Mouse (Mus musculus) liver, embryonic 16.5 days (tissue): ENCODE data around the gene Ceacam2. TPM values are rescaled to one million over a fixed set of nuclear protein-coding genes. Genes with fewer than 3 reads are reported as not detected.
A peak's percentile ranks its signal among the peaks of the same experiment; 100 is the strongest.
"Not testable (repeated sequence)": the region's sequence is repeated elsewhere in the genome, so short reads cannot be mapped to it uniquely, and the experiment has no call there.

Experiments used
- ATAC-seq: fragments of 200-750 bp; cut with Nextera tagmentation; 2 replicates; pipeline ENCODE4 v1.8.0; 2017; ENCODE audit warnings: low read depth, mild to moderate bottlenecking, moderate number of reproducible peaks, moderate library complexity
- H3K27ac ChIP-seq: fragments of 300-500 bp; sonication (generic); 2 replicates; pipeline ENCODE4 v1.5.1; 2014; ENCODE audit warnings: mild to moderate bottlenecking, low read length
- H3K27me3 ChIP-seq: fragments of 300-500 bp; sonication (generic); 2 replicates; pipeline ENCODE4 v1.6.1; 2014; ENCODE audit warnings: low read depth, low read length, mixed read lengths; ENCODE audit not compliant: control insufficient read depth, insufficient read depth
- H3K36me3 ChIP-seq: fragments of 300-500 bp; sonication (generic); 2 replicates; pipeline ENCODE4 v1.6.1; 2014; ENCODE audit warnings: mild to moderate bottlenecking; ENCODE audit not compliant: control insufficient read depth, insufficient read depth
- H3K4me1 ChIP-seq: fragments of 300-500 bp; sonication (generic); 2 replicates; pipeline ENCODE4 v1.6.1; 2014; ENCODE audit warnings: low read depth, low read length, mixed read lengths; ENCODE audit not compliant: control insufficient read depth
- H3K4me2 ChIP-seq: fragments of 300-500 bp; sonication (generic); 2 replicates; pipeline ENCODE4 v1.6.1; 2014; ENCODE audit warnings: low read depth, low read length, mixed read lengths
- H3K4me3 ChIP-seq: fragments of 300-500 bp; sonication (generic); 2 replicates; pipeline ENCODE4 v1.5.1; 2014; ENCODE audit warnings: low read depth, mild to moderate bottlenecking, low read length
- H3K9ac ChIP-seq: fragments of 300-500 bp; sonication (generic); 2 replicates; pipeline ENCODE4 v1.6.1; 2014; ENCODE audit warnings: low read depth, low read length
- H3K9me3 ChIP-seq: fragments of 300-500 bp; sonication (generic); replicated peaks from 2 replicates; pipeline ENCODE4 v1.6.1; 2016; ENCODE audit warnings: low read length; ENCODE audit not compliant: control insufficient read depth
- WGBS: fragments of 180-500 bp; shearing (Covaris S2); extraction: QIAGEN DNeasy Blood & Tissue Kit; methylation state at CpG from one replicate; pipeline ENCODE4 v1.1.7; 2014; ENCODE audit not compliant: insufficient replicate concordance; 5-methylcytosine and 5-hydroxymethylcytosine counted together
- polyA plus RNA-seq: library from polyadenylated mRNA; unstranded; fragments of >200 nt; fragmentation: Nextera tagmentation; extraction: Ambion mirVana; gene quantifications from 2 replicates; pipeline ENCODE4 v1.2.1, GENCODE M21; 2015

The Ceacam2 gene
- polyA plus RNA-seq = not detected in 2 replicates

GRCm38 (mm10) chr7:25539376-25539907 is at the start of gene Ceacam2:
TSS of gene Ceacam2 (minus strand) at chr7:25539857.
- not testable (repeated sequence) for ATAC-seq, H3K4me1 ChIP-seq, H3K9me3 ChIP-seq, H3K27ac ChIP-seq, H3K27me3 ChIP-seq, H3K36me3 ChIP-seq, H3K9ac ChIP-seq, H3K4me3 ChIP-seq, H3K4me2 ChIP-seq
- WGBS = 27% methylated on average over 3 of the region's 3 CpGs

GRCm38 (mm10) chr7:25585351-25586204 is 45.9 kb upstream of the Ceacam2 start:
- Histone ChIP-seq H3K4me3 (no peak overlapping the region), H3K36me3 (no peaks in the 10 kb centered on the region), H3K9me3 (no peaks in the 10 kb centered on the region), H3K4me1 (no peaks in the 10 kb centered on the region), H3K9ac (no peak overlapping the region), H3K27ac (no peak overlapping the region), H3K27me3 (no peaks in the 10 kb centered on the region), H3K4me2 (no peak overlapping the region)
- ATAC-seq = no peak
- WGBS = 62% methylated on average over 9 of the region's 9 CpGs

GRCm38 (mm10) chr7:25584651-25585050 is 45.0 kb upstream of the Ceacam2 start:
- Histone ChIP-seq H3K9ac (no peak overlapping the region), H3K36me3 (no peaks in the 10 kb centered on the region), H3K4me1 (no peaks in the 10 kb centered on the region), H3K9me3 (no peaks in the 10 kb centered on the region), H3K27ac (no peak overlapping the region), H3K4me2 (no peak overlapping the region), H3K27me3 (no peaks in the 10 kb centered on the region), H3K4me3 (no peak overlapping the region)
- no peak for ATAC-seq
- 65% methylated on average over 5 of the region's 5 CpGs for WGBS

DNA sequence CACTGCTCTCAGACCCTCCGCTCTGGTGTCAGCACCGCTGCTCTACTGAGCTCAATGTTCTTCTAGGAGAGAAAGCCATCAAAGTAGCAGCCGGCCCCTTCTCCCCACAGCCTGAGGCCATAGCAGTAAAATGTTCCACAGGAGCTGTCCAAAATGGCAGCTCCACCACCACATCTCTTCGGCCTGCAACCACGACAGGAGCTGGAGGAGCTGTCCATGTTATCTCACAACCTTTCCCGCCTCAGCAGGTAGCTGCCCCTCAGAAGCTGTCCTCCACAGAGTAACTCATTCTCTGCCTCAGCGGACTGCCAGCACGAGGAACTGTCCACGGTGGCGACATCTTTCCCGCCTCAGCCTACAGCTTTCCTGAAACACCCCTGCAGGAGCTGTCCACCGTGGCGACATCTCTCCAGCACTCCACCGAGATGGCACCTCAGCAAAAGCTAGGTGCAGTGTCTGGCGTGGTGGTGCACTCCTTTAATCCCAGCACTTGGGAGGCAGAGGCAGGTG is 42.7 kb upstream of the Ceacam2 start:
- Histone ChIP-seq H3K36me3 (no peaks in the 10 kb centered on the region), H3K9me3 (no peaks in the 10 kb centered on the region), H3K4me2 (no peak overlapping the region), H3K9ac (no peak overlapping the region), H3K4me1 (no peaks in the 10 kb centered on the region), H3K27me3 (no peaks in the 10 kb centered on the region), H3K27ac (no peak overlapping the region), H3K4me3 (no peak overlapping the region)
- 62% methylated on average over 15 of the region's 15 CpGs for WGBS
- no peak for ATAC-seq

DNA sequence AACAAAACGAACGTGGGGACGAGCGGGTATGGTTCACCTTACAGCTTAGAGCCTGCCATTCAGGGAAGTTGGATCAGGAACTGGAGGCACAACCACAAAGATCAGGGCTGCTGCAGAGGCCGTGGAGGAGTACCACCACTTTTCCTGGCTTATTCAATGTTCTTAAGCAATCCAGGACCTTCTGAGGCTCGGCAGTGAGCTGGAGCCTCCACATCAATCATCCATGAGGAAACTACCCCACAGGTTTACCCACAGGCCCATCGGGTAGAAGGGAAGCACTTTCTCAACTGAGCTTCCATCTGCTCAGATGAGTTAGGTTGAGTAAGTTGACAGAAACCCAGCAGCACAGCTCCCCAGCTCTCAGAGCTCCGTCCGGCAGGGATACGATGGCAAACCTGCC is 39.8 kb upstream of the Ceacam2 start:
- H3K4me1 ChIP-seq = peaks cover 3% of the 10 kb centered on the region
- ATAC-seq = no peak
- WGBS = 50% methylated on average over 10 of the region's 10 CpGs
- H3K27me3 ChIP-seq = no peaks in the 10 kb centered on the region
- H3K9ac ChIP-seq = no peak overlapping the region
- H3K4me2 ChIP-seq = no peak overlapping the region
- H3K9me3 ChIP-seq = no peaks in the 10 kb centered on the region
- H3K4me3 ChIP-seq = no peak overlapping the region
- H3K27ac ChIP-seq = no peak overlapping the region
- no peaks in the 10 kb centered on the region for H3K36me3 ChIP-seq

- not testable (repeated sequence) for H3K4me3 ChIP-seq, H3K4me2 ChIP-seq, H3K36me3 ChIP-seq, H3K27me3 ChIP-seq, H3K9ac ChIP-seq, H3K9me3 ChIP-seq, H3K27ac ChIP-seq, H3K4me1 ChIP-seq
- WGBS = 47% methylated on average over 12 of the region's 14 CpGs
- ATAC-seq = peak; percentile 21; the same call in 1 of the 2 replicates
Observed at GRCm38 (mm10) chr7:25576793-25577437, 37.3 kb upstream of the Ceacam2 start.

GRCm38 (mm10) chr7:25576308-25576707 is 36.7 kb upstream of the Ceacam2 start:
- not testable (repeated sequence) for H3K4me3 ChIP-seq, H3K27me3 ChIP-seq, H3K4me2 ChIP-seq, H3K9me3 ChIP-seq, ATAC-seq, H3K9ac ChIP-seq, H3K4me1 ChIP-seq, H3K36me3 ChIP-seq, H3K27ac ChIP-seq
- WGBS = 33% methylated on average over 6 of the region's 6 CpGs

DNA sequence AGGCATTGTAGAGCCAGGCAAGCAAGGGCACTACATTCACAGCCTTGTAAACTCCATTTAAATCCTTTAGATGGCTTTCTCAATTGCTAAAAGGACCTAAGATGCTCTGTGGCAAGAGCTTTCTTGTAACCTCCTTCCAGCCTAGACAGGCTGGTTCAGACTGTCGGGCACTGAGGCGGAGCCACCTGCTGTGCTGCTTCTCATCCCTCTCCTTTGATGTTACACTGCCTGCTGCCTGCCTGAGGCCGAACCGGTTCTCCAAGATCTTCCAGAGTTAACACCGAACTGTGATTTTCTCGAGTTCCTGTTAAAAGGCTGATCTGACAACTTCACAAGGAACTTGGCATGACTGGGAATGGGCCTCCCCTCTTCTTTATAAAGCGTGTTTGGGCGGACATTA is 36.2 kb upstream of the Ceacam2 start:
- no peak overlapping the region for H3K27ac ChIP-seq
- WGBS = 36% methylated on average over 8 of the region's 8 CpGs
- no peaks in the 10 kb centered on the region for H3K36me3 ChIP-seq
- H3K4me1 ChIP-seq = peaks cover 3% of the 10 kb centered on the region
- no peaks in the 10 kb centered on the region for H3K27me3 ChIP-seq
- no peak overlapping the region for H3K4me2 ChIP-seq
- no peak overlapping the region for H3K4me3 ChIP-seq
- no peak for ATAC-seq
- no peak overlapping the region for H3K9ac ChIP-seq
- H3K9me3 ChIP-seq = no peaks in the 10 kb centered on the region

DNA sequence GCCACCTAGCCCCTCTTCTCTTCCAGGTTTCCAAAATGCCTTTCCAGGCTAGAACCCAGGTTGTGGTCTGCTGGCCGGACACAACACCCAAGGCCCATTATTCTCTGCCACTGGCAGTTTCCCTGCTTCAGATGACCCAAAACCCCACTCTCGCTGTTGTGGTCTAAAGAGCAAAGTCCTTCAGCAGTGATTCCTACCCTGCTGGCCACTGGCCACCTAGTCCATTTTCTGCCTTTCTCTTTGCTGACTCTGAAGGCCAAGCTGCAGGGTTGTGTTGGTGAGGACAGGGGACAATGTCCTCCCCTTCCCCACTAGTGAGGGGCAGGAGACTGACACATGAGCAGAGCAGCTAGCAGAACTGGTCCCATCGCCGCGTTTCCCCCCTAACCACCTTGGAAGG is 35.4 kb upstream of the Ceacam2 start:
- Histone ChIP-seq H3K36me3 (no peaks in the 10 kb centered on the region), H3K9ac (no peak overlapping the region), H3K4me3 (no peak overlapping the region), H3K27me3 (no peaks in the 10 kb centered on the region), H3K27ac (no peak overlapping the region), H3K4me2 (no peak overlapping the region), H3K4me1 (peaks cover 3% of the 10 kb centered on the region), H3K9me3 (no peaks in the 10 kb centered on the region)
- 0 out of 2 replicates have a peak, but pooled peaks have one; percentile 21 for ATAC-seq
- 63% methylated on average over 5 of the region's 5 CpGs for WGBS
